Mouse (Mus musculus) spleen, embryonic (tissue): Measurements from ENCODE around the gene Trpc4ap.

Experiments used
- CTCF ChIA-PET: fragments of 350-600 bp; sonication (Branson Sonifier 250); formaldehyde crosslinking; loops from one replicate; lab custom pipeline; 2022; lab: Charles Lee

The Trpc4ap gene

DNA sequence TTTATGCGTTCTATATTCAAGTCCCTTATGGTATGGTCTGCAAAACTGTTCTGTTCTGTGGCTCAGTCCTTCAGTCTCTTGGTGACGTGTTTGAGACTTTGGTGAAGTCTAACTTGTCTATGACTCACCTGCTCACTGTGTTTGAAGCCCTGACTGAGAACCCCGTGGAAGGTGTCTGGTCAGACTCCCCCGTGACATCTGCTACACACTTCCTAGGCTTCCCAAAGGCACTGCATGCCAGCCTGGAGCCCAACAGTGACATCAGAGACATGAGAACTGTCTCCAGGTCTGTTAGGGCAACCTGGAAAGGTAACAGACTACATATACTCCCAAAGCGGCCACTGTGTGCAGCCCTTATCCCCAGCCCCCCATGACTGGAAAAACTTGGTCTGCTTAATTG is 39.6 kb downstream of the Trpc4ap start:
- CTCF ChIA-PET, result no interaction called here

DNA sequence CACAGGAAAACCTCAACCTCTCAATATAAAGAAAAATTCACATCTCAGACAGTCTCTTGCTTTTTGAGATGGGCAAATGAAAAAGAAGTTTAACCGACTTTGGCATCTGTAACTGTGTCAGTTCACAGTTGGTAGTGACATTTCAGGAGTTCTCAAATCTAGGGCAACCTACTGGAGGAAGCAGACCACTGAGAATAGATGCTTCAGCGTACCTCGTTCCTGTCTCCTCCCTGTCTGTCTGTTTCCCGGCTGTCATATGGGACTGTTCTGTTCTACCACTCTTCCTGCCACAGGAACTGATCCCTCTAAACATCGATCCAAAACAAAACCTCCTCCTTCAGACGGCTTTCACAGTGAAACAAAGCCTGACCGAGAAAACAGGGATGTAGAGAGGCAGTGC is 46.4 kb downstream of the Trpc4ap start:
- CTCF ChIA-PET, result no interaction called here

DNA sequence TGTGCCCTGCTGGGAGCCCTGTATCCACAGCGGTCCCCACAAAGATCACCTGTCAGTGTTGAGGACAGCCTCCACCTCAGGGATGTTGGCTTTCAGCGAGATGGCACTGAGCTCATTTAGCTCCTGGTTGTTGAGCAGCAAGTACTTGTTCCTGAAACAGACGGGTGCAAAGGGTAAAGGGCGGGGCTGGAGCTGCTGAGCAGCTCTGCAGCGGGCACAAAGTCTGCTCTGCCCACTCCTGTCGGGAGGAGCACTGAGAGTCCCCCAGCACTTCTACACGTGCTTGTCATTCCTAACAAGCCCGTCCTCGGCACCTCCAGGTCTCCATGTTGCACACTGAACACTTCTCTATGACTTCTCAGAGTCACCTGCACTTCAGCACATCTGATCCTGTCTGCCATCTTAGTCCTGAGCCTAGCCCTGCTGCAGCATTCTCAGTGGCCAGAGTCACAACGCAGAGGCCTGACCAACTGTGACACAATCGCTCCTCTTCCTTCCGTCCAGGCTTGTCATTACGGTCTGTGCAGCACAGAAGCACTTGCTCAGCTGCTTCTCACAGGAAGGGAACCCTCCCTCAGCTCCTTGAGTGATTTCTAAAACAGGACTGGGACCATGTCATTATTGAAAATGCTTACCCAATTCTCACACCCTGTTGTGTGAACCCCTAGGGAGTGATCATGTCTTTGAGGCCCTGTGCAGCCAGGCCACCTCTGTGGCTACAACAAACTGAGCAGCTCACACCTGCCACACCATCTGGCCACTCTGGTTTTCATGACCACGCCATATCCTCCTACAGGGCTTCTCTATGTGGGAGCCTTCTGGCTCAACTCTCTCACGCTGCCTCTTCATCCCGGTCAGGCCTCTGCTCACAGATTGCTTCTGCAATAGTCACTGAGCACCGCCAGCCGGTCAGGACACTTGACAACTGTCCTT is 50.4 kb downstream of the Trpc4ap start:
- CTCF ChIA-PET, result no interaction called here

DNA sequence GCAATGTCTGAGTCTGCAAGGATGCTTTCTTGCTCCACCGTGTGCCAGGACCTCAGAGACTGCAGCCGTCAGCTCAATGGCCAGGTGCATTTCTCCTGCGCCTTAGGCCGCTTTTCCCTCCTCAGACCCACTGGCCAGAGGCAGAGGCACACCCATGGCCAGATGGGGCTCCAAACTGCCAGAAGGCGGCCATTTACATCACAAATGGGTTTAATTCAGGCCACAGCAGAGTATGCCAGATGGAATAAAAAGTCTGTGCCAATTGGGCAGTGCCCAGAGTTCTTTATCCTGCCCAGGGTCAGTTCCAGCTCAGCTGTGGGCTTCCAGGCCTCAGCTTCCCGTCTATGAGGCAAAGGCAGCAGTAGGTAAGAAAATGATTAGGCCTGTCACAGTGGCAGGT is 51.5 kb downstream of the Trpc4ap start:
- CTCF ChIA-PET, result no interaction called here

DNA sequence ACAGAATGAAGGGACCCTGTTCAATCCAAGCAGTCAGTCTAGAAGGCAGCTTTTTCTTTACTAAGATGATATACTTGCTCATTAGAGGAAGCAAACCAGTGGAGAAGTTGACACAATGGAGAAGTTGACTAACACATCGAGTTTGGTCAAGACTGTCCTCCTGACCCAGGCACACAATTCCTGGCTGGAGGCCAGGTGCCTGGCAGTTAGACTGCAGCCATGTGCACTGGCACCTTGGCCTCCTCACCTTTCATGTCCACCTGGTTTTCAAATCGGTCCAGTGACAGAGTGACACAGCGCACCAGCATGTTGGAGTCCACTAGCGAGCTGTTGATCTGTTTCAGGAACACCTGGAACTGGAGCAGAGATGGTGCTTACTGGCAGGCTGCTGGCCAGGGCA is 54.8 kb downstream of the Trpc4ap start:
- CTCF ChIA-PET, result no interaction called here

DNA sequence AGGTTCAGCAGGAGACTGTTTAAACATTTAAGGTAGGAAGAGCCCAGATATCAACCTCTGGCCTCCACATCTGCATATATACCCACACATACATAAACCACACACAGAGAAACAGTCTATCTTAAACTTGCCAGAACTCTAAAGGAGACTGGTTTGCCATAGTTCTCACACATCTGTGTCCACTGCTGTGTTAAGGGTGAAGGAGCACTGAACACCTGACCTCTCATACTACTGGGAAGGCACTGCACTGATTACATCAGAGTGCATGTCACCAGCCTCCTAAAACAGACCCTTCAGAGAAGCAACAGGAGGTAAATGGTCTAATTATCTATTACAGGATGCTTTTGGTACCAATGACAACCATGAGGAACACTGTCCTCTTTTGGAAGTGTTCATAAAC is 55.3 kb downstream of the Trpc4ap start:
- CTCF ChIA-PET, result no interaction called here

DNA sequence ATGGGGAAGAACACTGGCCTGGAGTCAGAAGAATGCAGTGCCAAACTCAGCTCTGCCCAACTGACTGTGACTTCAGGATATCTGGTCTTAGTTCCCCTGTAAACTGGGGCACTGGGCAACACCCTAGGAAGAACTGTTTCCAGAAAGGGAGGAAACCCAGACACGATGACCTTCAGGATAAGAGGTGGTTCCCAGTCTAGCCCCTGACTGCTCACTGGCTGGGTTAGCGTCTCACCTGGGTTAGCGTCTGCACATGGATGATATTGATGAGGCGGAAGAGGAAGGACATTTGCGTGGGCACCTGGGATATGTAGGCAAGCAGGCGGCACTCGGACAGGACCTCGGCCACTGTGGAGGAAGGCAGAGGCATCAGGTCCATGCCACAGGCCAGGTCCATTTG is 56.2 kb downstream of the Trpc4ap start:
- CTCF ChIA-PET, result no interaction called here

DNA sequence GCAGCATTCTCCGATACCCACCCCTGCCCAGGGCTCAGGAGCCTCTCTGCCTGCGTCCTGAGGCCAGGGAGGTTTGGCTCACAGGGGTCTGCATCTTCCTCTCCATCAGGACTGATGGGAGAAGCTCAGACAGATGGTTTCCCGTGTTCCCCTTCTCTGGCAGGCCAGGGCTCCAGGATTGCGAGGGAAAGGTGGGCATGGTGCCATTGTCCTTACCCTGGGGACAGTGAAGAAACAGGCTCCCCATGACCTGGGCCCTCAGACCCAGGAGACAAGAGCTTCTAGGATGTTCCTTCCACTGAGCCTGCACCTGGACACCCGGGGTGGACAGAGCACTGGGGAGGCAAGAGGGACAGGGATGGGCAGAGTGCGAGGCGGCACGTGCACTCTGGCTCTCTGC is 57.6 kb downstream of the Trpc4ap start:
- CTCF ChIA-PET, result interaction anchor here (0.7 kb wide), 1 partner anchor 121 kb away, joined by 3 read pairs; no protein-coding TSS in a partner anchor

DNA sequence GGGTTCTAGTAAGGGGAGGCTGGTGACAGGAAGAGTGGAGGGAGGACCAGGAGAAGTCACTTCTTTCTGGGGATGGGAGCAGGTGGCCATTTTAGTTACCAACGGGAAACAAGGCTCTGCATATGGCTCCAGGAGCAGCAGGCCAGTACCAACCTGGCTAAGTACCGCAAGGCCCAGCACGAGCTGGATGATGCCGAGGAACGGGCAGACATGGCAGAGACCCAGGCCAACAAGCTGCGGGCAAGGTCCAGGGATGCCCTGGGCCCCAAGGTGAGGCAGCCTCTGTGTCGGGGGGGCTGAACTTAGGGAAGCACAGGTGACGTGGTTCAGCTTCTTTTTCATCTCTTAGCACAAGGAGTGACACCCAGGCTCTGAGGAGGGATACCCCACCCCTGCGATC is 58.5 kb downstream of the Trpc4ap start:
- CTCF ChIA-PET, result interaction anchor here (0.7 kb wide), 1 partner anchor 120 kb away, joined by 3 read pairs; no protein-coding TSS in a partner anchor

DNA sequence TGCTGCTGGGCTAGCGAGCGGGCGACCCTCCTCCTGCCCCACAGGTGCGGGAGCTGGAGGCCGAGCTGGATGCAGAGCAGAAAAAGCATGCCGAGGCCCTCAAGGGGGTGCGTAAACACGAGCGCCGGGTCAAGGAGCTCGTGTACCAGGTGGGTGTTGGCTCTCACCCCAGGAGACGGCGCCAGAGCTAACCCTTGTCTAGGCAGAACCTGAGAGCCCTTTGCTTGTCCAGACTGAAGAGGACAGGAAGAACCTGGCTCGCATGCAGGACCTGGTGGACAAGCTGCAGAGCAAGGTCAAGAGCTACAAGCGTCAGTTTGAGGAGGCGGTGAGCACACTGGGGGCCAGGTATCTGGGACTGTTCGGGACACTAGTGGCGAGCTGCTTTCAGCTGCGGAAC is 59.1 kb downstream of the Trpc4ap start:
- CTCF ChIA-PET, result no interaction called here

DNA sequence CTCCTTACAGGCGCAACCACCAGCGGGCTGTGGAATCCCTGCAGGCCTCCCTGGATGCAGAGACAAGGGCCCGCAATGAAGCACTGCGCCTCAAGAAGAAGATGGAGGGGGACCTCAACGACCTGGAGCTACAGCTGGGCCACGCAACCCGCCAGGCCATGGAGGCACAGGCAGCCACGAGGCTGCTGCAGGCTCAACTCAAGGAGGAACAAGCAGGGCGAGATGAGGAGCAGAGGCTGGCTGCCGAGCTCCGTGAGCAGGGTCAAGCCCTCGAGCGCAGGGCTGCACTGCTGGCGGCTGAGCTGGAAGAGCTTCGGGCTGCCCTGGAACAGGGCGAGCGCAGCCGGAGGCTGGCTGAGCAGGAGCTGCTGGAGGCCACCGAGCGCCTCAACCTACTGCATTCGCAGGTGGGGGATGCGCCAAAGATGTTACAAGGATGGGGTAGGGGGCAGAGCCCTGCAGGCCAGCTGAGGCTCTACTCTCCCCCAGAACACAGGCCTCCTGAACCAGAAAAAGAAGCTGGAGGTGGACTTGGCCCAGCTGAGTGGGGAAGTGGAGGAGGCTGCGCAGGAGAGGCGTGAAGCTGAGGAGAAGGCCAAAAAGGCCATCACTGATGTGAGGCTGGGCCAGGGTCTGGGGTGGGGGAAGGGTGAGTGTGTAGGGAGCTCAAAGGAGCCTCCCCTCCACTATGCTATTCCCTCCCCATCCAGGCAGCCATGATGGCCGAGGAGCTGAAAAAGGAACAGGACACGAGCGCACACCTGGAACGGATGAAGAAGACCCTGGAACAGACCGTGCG is 59.8 kb downstream of the Trpc4ap start:
- CTCF ChIA-PET, result interaction anchor here (0.6 kb wide), 1 partner anchor 133 kb away, joined by 3 read pairs; no protein-coding TSS in a partner anchor

DNA sequence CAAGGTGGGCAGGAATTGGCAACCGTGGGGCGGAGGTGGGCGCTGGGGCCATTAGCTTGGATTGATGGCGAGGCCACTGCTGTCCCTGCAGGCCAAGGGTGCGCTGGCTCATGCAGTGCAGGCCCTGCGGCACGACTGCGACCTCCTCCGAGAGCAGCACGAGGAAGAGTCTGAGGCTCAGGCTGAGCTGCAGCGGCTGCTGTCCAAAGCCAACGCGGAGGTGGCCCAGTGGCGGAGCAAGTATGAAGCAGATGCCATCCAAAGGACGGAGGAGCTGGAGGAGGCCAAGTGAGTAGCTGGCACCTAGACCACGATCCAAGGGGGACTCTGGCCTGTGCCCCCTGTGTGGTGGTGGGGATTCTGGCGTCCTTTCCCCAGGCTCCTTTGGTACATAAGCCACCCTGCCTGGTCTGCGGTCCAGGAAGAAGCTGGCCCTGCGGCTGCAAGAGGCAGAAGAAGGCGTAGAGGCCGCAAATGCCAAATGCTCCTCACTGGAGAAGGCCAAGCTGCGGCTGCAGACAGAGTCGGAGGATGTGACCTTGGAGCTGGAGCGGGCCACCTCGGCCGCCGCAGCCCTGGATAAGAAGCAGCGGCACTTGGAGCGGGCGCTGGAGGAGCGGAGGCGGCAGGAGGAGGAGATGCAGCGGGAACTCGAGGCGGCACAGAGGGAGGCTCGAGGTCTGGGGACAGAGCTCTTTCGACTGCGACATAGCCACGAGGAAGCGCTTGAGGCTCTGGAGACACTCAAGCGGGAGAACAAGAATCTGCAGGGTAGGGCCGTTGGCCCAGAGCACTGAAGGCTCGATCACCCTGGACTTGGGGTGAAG is 61.4 kb downstream of the Trpc4ap start:
- CTCF ChIA-PET, result no interaction called here

DNA sequence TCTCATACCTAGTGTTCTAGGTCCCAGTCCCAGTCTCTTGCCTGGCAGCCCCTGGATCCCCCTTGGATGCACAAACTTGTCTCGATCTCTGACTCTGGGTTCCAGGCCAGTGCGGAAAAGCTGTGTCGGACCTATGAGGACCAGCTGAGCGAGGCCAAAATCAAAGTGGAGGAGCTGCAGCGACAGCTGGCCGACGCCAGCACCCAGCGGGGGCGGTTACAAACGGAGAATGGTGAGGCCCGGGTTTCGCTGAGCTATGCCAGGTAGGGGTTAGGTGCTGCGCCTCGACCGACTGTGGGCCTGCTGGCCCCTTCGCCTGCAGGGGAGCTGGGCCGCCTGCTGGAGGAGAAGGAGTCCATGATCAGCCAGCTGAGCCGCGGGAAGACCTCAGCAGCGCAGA is 62.0 kb downstream of the Trpc4ap start:
- CTCF ChIA-PET, result no interaction called here

DNA sequence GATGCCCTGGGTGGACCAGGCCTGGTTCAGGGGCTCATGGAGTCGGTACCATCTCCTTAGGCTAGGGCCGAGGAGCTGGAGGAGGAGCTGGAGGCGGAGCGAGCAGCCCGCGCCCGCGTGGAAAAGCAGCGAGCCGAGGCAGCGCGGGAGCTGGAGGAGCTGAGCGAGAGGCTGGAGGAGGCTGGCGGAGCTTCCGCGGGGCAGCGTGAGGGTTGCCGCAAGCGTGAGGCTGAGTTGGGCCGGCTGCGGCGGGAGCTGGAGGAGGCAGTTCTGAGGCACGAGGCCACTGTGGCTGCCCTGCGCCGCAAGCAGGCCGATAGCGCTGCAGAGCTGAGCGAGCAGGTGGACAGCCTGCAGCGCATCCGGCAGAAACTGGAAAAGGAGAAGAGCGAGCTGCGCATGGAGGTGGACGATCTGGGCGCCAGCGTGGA is 62.9 kb downstream of the Trpc4ap start:
- CTCF ChIA-PET, result no interaction called here

DNA sequence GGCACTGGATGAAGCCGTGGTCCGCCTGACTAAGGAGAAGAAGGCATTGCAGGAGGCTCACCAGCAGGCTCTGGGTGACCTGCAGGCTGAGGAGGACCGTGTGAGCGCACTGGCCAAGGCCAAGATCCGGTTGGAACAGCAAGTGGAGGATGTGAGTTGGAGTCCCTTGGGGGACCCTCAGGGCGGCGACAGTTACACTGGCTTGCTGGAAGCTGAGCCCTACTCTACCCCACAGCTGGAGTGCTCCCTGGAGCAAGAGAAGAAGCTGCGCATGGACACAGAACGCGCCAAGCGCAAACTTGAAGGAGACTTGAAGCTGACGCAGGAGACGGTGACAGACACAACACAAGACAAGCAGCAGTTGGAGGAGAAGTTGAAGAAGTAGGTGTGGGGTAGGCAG is 63.7 kb downstream of the Trpc4ap start:
- CTCF ChIA-PET, result no interaction called here

DNA sequence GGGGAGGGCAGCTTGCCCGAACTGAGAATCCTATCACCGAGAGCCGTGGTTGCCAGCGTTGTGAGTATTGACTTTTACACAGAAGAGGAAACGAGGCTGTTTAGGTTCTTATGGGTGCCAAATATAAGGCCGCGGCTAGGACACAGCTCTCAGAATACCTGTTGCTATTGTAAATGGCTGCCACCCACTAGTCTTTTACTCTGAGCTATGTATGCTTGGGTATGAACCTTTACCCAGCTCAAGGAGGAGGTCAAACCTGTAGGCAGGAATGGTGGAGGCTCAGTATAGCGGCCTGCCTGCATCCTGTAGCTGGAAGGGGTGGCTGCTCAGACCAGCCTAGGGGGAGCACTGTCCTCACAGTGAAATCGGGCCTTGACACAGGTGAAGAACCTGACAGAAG is 64.1 kb downstream of the Trpc4ap start:
- CTCF ChIA-PET, result no interaction called here

DNA sequence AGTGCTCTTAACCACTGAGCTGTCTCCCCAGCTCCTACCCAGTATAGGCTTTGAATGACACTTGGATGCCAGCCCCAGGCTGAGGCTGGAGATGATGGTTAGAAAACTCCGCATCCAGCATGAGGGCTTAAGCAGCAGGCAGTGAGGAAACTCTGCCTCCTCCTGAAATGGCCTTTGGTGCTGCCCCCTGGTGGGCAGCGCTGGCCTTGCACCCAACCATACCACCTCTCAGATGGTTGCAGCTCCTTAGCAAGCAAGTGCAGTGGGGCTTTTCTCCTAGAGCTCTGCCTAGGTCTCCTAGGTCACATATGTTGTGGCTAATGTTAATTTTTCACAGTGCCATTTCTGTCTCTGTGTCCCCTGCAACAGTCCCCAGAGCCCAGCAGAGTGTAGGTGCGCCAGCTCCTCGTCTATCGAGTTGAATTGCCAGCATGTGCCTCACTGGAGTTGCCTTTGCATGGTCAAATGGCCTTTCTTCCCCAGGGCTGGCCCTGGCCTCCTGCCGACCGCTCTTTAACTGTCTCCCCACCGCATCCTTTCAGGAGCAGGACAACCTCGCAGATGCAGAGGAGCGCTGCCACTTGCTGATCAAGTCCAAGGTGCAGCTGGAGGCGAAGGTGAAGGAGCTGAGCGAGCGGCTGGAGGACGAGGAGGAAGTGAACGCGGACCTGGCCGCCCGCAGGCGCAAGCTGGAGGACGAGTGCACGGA is 65.0 kb downstream of the Trpc4ap start:
- CTCF ChIA-PET, result interaction anchor here (0.5 to 0.6 kb wide), 2 partner anchors 698 to 799 kb away, joined by 3 read pairs; no protein-coding TSS in a partner anchor

DNA sequence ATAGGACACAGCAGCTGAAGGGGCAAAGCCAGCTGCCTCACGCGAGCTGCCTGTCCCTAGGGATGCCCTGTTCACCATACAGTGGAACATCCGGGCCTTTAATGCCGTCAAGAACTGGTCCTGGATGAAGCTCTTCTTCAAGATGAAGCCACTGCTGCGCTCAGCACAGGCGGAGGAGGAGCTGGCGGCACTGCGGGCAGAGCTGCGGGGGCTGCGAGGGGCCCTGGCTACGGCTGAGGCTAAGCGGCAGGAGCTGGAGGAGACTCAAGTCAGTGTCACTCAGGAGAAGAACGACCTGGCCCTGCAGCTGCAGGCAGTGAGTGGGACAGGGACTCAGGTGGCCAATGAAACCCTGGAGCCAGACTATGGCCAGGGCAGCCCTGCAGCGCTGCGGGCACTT is 65.9 kb downstream of the Trpc4ap start:
- CTCF ChIA-PET, result interaction anchor here (0.5 kb wide), 1 partner anchor 800 kb away, joined by 3 read pairs; no protein-coding TSS in a partner anchor

DNA sequence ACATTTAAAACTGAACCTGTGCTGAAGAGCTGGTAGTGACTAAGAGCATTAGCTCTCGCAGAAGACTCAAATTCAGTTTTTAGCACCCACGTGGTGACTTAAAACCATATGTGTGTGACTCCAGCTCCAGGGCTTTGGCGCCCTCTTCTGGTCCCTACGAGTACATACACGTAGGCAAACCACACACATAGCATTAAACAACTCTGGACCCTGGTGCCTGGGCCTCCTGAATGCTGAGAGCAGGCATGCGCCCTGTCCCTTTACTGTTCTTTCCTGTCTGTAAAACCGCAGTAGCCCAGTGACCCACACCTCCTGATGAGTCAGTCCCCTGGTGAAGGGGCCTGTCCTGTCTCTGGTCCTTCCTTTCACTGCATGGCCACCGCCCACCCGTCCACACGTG is 67.5 kb downstream of the Trpc4ap start:
- CTCF ChIA-PET, result no interaction called here

DNA sequence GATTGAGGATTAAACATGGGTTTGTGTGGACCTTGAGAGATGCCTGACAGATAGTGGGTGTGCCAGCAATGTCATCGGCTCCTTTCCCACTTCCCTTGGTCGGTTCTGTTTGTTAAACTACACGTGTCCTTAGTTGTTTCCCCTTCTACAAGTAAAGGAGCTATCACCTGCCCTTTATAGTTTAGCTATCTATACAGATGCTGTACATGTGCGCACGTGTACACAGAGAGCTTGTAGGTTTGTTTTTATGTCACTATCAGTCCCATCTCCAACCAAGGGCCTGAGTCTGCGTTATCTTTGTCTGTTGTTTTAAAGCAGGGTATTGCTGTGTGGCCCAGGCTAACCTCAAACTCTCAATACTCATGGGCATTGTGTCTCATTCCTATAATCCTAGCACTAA is 68.2 kb downstream of the Trpc4ap start:
- CTCF ChIA-PET, result interaction anchor here (0.7 kb wide), 1 partner anchor 178 kb away, joined by 3 read pairs; no protein-coding TSS in a partner anchor

DNA sequence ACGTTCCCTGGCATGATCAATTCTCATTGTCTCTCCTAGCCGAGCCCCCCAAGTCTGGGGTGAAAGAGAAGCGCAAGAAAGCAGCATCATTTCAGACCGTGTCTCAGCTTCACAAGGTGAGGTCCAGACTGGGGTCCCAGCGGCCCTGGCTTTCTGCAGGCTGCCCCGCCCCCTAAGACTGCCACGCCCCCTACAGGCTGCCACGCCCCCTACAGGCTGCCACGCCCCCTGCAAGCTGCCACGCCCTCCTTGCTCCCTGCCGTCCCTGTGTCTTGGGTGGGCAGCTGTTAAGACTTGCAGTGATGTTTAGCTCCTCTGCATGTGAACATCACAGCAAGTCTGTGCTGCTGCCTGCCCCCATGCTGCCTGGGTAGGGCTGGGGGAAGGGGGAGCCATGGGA is 69.6 kb downstream of the Trpc4ap start:
- CTCF ChIA-PET, result no interaction called here
